Mouse (Mus musculus) testis, adult 2 months (tissue): ENCODE measurements around the gene Serpinb6b.
A peak's percentile ranks its signal among the peaks of the same experiment; 100 is the strongest.

Experiments
- CTCF ChIP-seq: fragments of 200-500 bp; IDR thresholded peaks from 2 replicates; pipeline ENCODE4 v1.5.1; 2012; ENCODE audit warnings: low read depth, mild to moderate bottlenecking, inconsistent platforms, low read length, moderate library complexity; ENCODE audit not compliant: control insufficient read depth, insufficient read depth, insufficient replicate concordance
- POLR2A ChIP-seq: fragments of 200-500 bp; IDR thresholded peaks from 2 replicates; pipeline ENCODE4 v1.6.1; 2012; ENCODE audit warnings: low read depth, mild to moderate bottlenecking, inconsistent platforms, low read length, moderate library complexity; ENCODE audit not compliant: control insufficient read depth

GRCm38 (mm10) chr13:33004414-33005105 lies 39.6 kb downstream of the Serpinb6b start:
- TF ChIP-seq CTCF (peak; percentile 61), POLR2A (0 out of 2 replicates have a peak, but pooled peaks have one; percentile 36)
